Mouse (Mus musculus): ENCODE measurements around the gene Nkpd1. TPM values are rescaled to one million over a fixed set of nuclear protein-coding genes. Genes with fewer than 3 reads are reported as not detected.

Gene Nkpd1
- polyA plus RNA-seq, 2 experiments: 0.01 TPM; not detected in 1

GRCm38 (mm10) chr7:19473875-19474443, 43.7 kb upstream of the Nkpd1 start:
- no peak overlapping the region for H3K27ac ChIP-seq
- no peak for TF ChIP-seq CTCF (IDR thresholded peaks at IDR 0.05; ENCODE audit: low read depth)
- no peak for TF ChIP-seq EP300 (IDR thresholded peaks at IDR 0.05; ENCODE audit: low read depth)
- 3% methylated on average over 68 of the region's 89 CpGs for WGBS (ENCODE audit: insufficient replicate concordance)
- peak overlapping the region; percentile 53 for H3K4me2 ChIP-seq (ENCODE audit: low read depth)
- peaks cover 0 to 7% of the 10 kb centered on the region in 2 experiments; a peak in 2 of 4 replicates for H3K4me1 ChIP-seq (replicated peaks; ENCODE audit: control insufficient read depth in 2 of 2, insufficient read depth in 2 of 2, low read length in 1 of 2)
- peak overlapping the region; percentile 33 to 44 for H3K4me3 ChIP-seq (ENCODE audit: insufficient read depth in 1 of 2, low read depth in 2 of 2, low read length in 2 of 2)
- H3K36me3 ChIP-seq (replicated peaks; ENCODE audit: control insufficient read depth, insufficient read depth, low read depth): no peaks in the 10 kb centered on the region
- H3K9me3 ChIP-seq (ENCODE audit: control insufficient read depth, low read length): no peaks in the 10 kb centered on the region
- H3K9ac ChIP-seq (replicated peaks): no peak overlapping the region
- ATAC-seq (ENCODE audit: insufficient read depth): peak; percentile 50; the same call in 1 of the 2 replicates
- peak in 2 of 3 experiments; percentile 15 to 17 for DNase-seq (ENCODE audit: low read depth in 3 of 3, low spot score in 3 of 3)
- H3K27me3 ChIP-seq (ENCODE audit: control insufficient read depth, insufficient read depth, low read length): peaks cover 29% of the 10 kb centered on the region

DNA sequence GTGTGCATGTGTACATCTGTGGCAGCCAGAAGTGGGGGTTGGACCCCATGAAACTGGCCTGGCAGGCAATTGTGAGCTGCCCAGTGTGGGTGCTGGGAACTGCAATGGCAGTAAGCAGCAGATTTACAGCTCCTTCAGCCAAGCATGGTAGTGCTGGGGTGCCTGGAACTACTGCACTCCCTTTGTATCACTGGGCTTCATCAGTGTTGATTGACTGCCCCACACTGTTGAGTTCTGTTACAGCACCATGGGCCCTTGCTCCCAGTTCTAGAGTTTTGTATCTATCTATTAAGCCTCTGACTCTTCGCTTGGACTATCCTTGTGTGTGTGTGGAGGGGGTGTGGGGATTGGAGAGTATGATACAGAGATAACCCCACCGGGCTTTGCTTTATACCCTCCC, 40.6 kb upstream of the Nkpd1 start:
- ATAC-seq (ENCODE audit: insufficient read depth) (no peak), DNase-seq (ENCODE audit: low read depth in 3 of 3, low spot score in 3 of 3) (no peak)
- Histone ChIP-seq H3K9me3 (ENCODE audit: control insufficient read depth, low read length) (no peaks in the 10 kb centered on the region), H3K4me3 (ENCODE audit: insufficient read depth in 1 of 2, low read depth in 2 of 2, low read length in 2 of 2) (no peak overlapping the region), H3K27ac (no peak overlapping the region), H3K9ac (replicated peaks) (no peak overlapping the region), H3K27me3 (ENCODE audit: control insufficient read depth, insufficient read depth, low read length) (peaks cover 27% of the 10 kb centered on the region), H3K4me2 (ENCODE audit: low read depth) (no peak overlapping the region), H3K4me1 (replicated peaks; ENCODE audit: control insufficient read depth in 2 of 2, insufficient read depth in 2 of 2, low read length in 1 of 2) (peaks cover 0 to 3% of the 10 kb centered on the region in 2 experiments; a peak in 2 of 4 replicates), H3K36me3 (replicated peaks; ENCODE audit: control insufficient read depth, insufficient read depth, low read depth) (no peaks in the 10 kb centered on the region)
- TF ChIP-seq EP300 (IDR thresholded peaks at IDR 0.05; ENCODE audit: low read depth) (no peak), CTCF (IDR thresholded peaks at IDR 0.05; ENCODE audit: low read depth) (no peak)
- WGBS (ENCODE audit: insufficient replicate concordance): 30% methylated on average over 2 of the region's 2 CpGs

GRCm38 (mm10) chr7:19477624-19478384, 39.8 kb upstream of the Nkpd1 start:
- H3K4me3 ChIP-seq (ENCODE audit: insufficient read depth in 1 of 2, low read depth in 2 of 2, low read length in 2 of 2): no peak overlapping the region
- TF ChIP-seq EP300 (IDR thresholded peaks at IDR 0.05; ENCODE audit: low read depth): no peak
- TF ChIP-seq CTCF (IDR thresholded peaks at IDR 0.05; ENCODE audit: low read depth): 0 out of 2 replicates have a peak, but pooled peaks have one; percentile 4
- H3K36me3 ChIP-seq (replicated peaks; ENCODE audit: control insufficient read depth, insufficient read depth, low read depth): no peaks in the 10 kb centered on the region
- DNase-seq (ENCODE audit: low read depth in 3 of 3, low spot score in 3 of 3) (no peak), ATAC-seq (ENCODE audit: insufficient read depth) (no peak)
- peaks cover 0 to 3% of the 10 kb centered on the region in 2 experiments; a peak in 2 of 4 replicates for H3K4me1 ChIP-seq (replicated peaks; ENCODE audit: control insufficient read depth in 2 of 2, insufficient read depth in 2 of 2, low read length in 1 of 2)
- H3K27ac ChIP-seq: no peak overlapping the region
- no peak overlapping the region for H3K4me2 ChIP-seq (ENCODE audit: low read depth)
- no peak overlapping the region for H3K9ac ChIP-seq (replicated peaks)
- peaks cover 23% of the 10 kb centered on the region for H3K27me3 ChIP-seq (ENCODE audit: control insufficient read depth, insufficient read depth, low read length)
- WGBS (ENCODE audit: insufficient replicate concordance): 25% methylated on average over 14 of the region's 14 CpGs
- H3K9me3 ChIP-seq (ENCODE audit: control insufficient read depth, low read length): no peaks in the 10 kb centered on the region

GRCm38 (mm10) chr7:19483281-19483680, 34.4 kb upstream of the Nkpd1 start:
- Histone ChIP-seq H3K4me1 (replicated peaks; ENCODE audit: control insufficient read depth in 2 of 2, insufficient read depth in 2 of 2, low read length in 1 of 2) (no peaks in the 10 kb centered on the region), H3K4me3 (ENCODE audit: insufficient read depth in 1 of 2, low read depth in 2 of 2, low read length in 2 of 2) (no peak overlapping the region), H3K9me3 (ENCODE audit: control insufficient read depth, low read length) (no peaks in the 10 kb centered on the region), H3K27me3 (ENCODE audit: control insufficient read depth, insufficient read depth, low read length) (no peaks in the 10 kb centered on the region), H3K27ac (no peak overlapping the region), H3K4me2 (ENCODE audit: low read depth) (no peak overlapping the region), H3K9ac (replicated peaks) (no peak overlapping the region), H3K36me3 (replicated peaks; ENCODE audit: control insufficient read depth, insufficient read depth, low read depth) (no peaks in the 10 kb centered on the region)
- ATAC-seq (ENCODE audit: insufficient read depth): no peak
- DNase-seq (ENCODE audit: low read depth in 3 of 3, low spot score in 3 of 3): no peak
- TF ChIP-seq EP300 (IDR thresholded peaks at IDR 0.05; ENCODE audit: low read depth) (no peak), CTCF (IDR thresholded peaks at IDR 0.05; ENCODE audit: low read depth) (no peak)
- 78% methylated on average over 8 of the region's 8 CpGs for WGBS (ENCODE audit: insufficient replicate concordance)

- ATAC-seq (ENCODE audit: insufficient read depth) (no peak), DNase-seq (ENCODE audit: low read depth in 3 of 3, low spot score in 3 of 3) (no peak)
- Histone ChIP-seq H3K9me3 (ENCODE audit: control insufficient read depth, low read length) (no peaks in the 10 kb centered on the region), H3K4me1 (replicated peaks; ENCODE audit: control insufficient read depth in 2 of 2, insufficient read depth in 2 of 2, low read length in 1 of 2) (no peaks in the 10 kb centered on the region), H3K9ac (replicated peaks) (no peak overlapping the region), H3K4me2 (ENCODE audit: low read depth) (no peak overlapping the region), H3K4me3 (ENCODE audit: insufficient read depth in 1 of 2, low read depth in 2 of 2, low read length in 2 of 2) (no peak overlapping the region), H3K27me3 (ENCODE audit: control insufficient read depth, insufficient read depth, low read length) (no peaks in the 10 kb centered on the region), H3K27ac (no peak overlapping the region), H3K36me3 (replicated peaks; ENCODE audit: control insufficient read depth, insufficient read depth, low read depth) (no peaks in the 10 kb centered on the region)
- TF ChIP-seq EP300 (IDR thresholded peaks at IDR 0.05; ENCODE audit: low read depth) (no peak), CTCF (IDR thresholded peaks at IDR 0.05; ENCODE audit: low read depth) (no peak)
- WGBS (ENCODE audit: insufficient replicate concordance): 56% methylated on average over 1 of the region's 1 CpGs
Observed at GRCm38 (mm10) chr7:19485488-19485887, 32.1 kb upstream of the Nkpd1 start.

Data from liver, embryonic 14.5 days (tissue).